8 mouse cellular contexts compared by ENCODE assay signal in genomic region chr7:98962547-98963311, GRCm38 (mm10).
A peak's percentile ranks its signal among the peaks of the same experiment; 100 is the strongest.
DNase-seq lines count a peak whose midpoint lies in the region; ATAC-seq lines count a peak whose summit lies in the region.

No protein-coding gene starts in this region.

- H3K4me1 ChIP-seq in hindbrain, embryonic 13.5 days (replicated peaks) = peaks cover 11% of the 10 kb centered on the region

- peak; percentile 74; the same call in 1 of the 2 replicates for ATAC-seq in hindbrain, embryonic 13.5 days (ENCODE audit: low FRiP score)

- no peak overlapping the region for H3K4me3 ChIP-seq in hindbrain, embryonic 13.5 days

- H3K9ac ChIP-seq in hindbrain, embryonic 13.5 days = no peak overlapping the region

- no peaks in the 10 kb centered on the region for H3K36me3 ChIP-seq in hindbrain, embryonic 13.5 days

- DNase-seq in WW6 (ENCODE audit: low read depth, low spot score) = peak; percentile 63
- DNase-seq in cerebellum, postnatal 10 days = peak; percentile 81 to 85
- DNase-seq in frontal cortex, postnatal 36 days (ENCODE audit: low spot score in 2 of 2) = peak; percentile 60
- DNase-seq in layer of hippocampus, postnatal 36 days = peak; percentile 42 to 57
- peak; percentile 75 to 82 for DNase-seq in lung, postnatal 4 days
- DNase-seq in retina, embryonic 14.5 days (ENCODE audit: low spot score) = peak; percentile 76
- peak; percentile 61 to 63 for DNase-seq in thymus, postnatal 36 days

- WGBS in hindbrain, embryonic 13.5 days = 41% methylated on average over 13 of the region's 13 CpGs

- no peaks in the 10 kb centered on the region for H3K27me3 ChIP-seq in hindbrain, embryonic 13.5 days

- H3K4me2 ChIP-seq in hindbrain, embryonic 13.5 days = no peak overlapping the region

- no peaks in the 10 kb centered on the region for H3K9me3 ChIP-seq in hindbrain, embryonic 13.5 days

- H3K27ac ChIP-seq in hindbrain, embryonic 13.5 days = no peak overlapping the region
